24 mouse cellular contexts compared by ENCODE assay signal in genomic region chr14:115631160-115631898, GRCm38 (mm10).
DNase-seq lines count a peak whose midpoint lies in the region; ATAC-seq and TF ChIP-seq lines count a peak whose summit lies in the region.
"Had no signal": no experiment of that assay in that cellular context is flagged by ENCODE, and none has a peak within 500 bp of the region (broad histone marks: within the 10 kb centered on the region; RNA-seq: fewer than 3 reads in every experiment).

No protein-coding gene starts in this region.

- no peaks in the 10 kb centered on the region for H3K36me3 ChIP-seq in hindbrain, embryonic 12.5 days
- H3K36me3 ChIP-seq in hindbrain, embryonic 10.5 days, result no peaks in the 10 kb centered on the region
- no peaks in the 10 kb centered on the region for H3K36me3 ChIP-seq in midbrain, postnatal 0 days (ENCODE audit: insufficient read depth, low read length)
- H3K36me3 ChIP-seq in midbrain, embryonic 16.5 days (ENCODE audit: control insufficient read depth, insufficient read depth, low read length), result no peaks in the 10 kb centered on the region
- H3K36me3 ChIP-seq in neural tube, embryonic 13.5 days, result no peaks in the 10 kb centered on the region
- no peaks in the 10 kb centered on the region for H3K36me3 ChIP-seq in neural tube, embryonic 15.5 days
- no peaks in the 10 kb centered on the region for H3K36me3 ChIP-seq in neural tube, embryonic 14.5 days (ENCODE audit: control insufficient read depth, insufficient read depth, low read length)
- H3K36me3 ChIP-seq: embryonic facial prominence, embryonic 13.5 days; embryonic facial prominence, embryonic 15.5 days; forebrain, embryonic 10.5 days; forebrain, embryonic 12.5 days had no signal

- H3K9ac ChIP-seq in hindbrain, embryonic 12.5 days, result no peak overlapping the region
- H3K9ac ChIP-seq in midbrain, postnatal 0 days (replicated peaks; ENCODE audit: low read length, poor library complexity, severe bottlenecking), result no peak overlapping the region
- H3K9ac ChIP-seq in midbrain, embryonic 16.5 days (ENCODE audit: low read depth, low read length), result no peak overlapping the region
- no peak overlapping the region for H3K9ac ChIP-seq in neural tube, embryonic 13.5 days
- H3K9ac ChIP-seq in neural tube, embryonic 15.5 days (replicated peaks), result no peak overlapping the region
- H3K9ac ChIP-seq in neural tube, embryonic 14.5 days (replicated peaks; ENCODE audit: low read depth, low read length), result no peak overlapping the region
- H3K9ac ChIP-seq: embryonic facial prominence, embryonic 13.5 days; embryonic facial prominence, embryonic 15.5 days; forebrain, embryonic 12.5 days had no signal

- TF ChIP-seq CTCF in midbrain, postnatal 0 days (IDR thresholded peaks at IDR 0.05), result no peak

- no peak overlapping the region for H3K4me3 ChIP-seq in hindbrain, embryonic 12.5 days
- no peak overlapping the region for H3K4me3 ChIP-seq in hindbrain, embryonic 10.5 days
- no peak overlapping the region for H3K4me3 ChIP-seq in midbrain, postnatal 0 days (ENCODE audit: low read depth, low read length)
- no peak overlapping the region for H3K4me3 ChIP-seq in midbrain, embryonic 16.5 days (ENCODE audit: low read depth, low read length)
- no peak overlapping the region for H3K4me3 ChIP-seq in neural tube, embryonic 13.5 days
- no peak overlapping the region for H3K4me3 ChIP-seq in neural tube, embryonic 15.5 days (replicated peaks)
- H3K4me3 ChIP-seq in neural tube, embryonic 14.5 days (ENCODE audit: low read depth, low read length), result no peak overlapping the region
- H3K4me3 ChIP-seq: embryonic facial prominence, embryonic 13.5 days; embryonic facial prominence, embryonic 15.5 days; erythroblast, embryonic 14.5 days; forebrain, embryonic 10.5 days; forebrain, embryonic 12.5 days had no signal

- no peak for DNase-seq in hindbrain, embryonic 10.5 days (ENCODE audit: low spot score)
- DNase-seq in midbrain, postnatal 0 days (ENCODE audit: low spot score), result peak; percentile 19
- DNase-seq in lung, adult 18-20 months, result no peak
- DNase-seq: adrenal gland, adult 2 months; adrenal gland, postnatal 10 days; adrenal gland, postnatal 25 days; cerebellum, adult 11 months; cerebellum, adult 18-20 months; cerebellum, adult 8-10 months; cerebellum, adult 9-11 months; cerebellum, postnatal 14 days; cerebellum, postnatal 36 days; embryo, embryonic 11 days had no signal

- ATAC-seq in hindbrain, embryonic 12.5 days (ENCODE audit: low FRiP score), result 0 out of 2 replicates have a peak, but pooled peaks have one; percentile 54
- ATAC-seq in midbrain, postnatal 0 days (ENCODE audit: low FRiP score), result no peak
- no peak for ATAC-seq in midbrain, embryonic 16.5 days
- peak; percentile 63 for ATAC-seq in neural tube, embryonic 13.5 days (ENCODE audit: low read depth)
- no peak for ATAC-seq in neural tube, embryonic 15.5 days (ENCODE audit: low FRiP score)
- peak; percentile 63; the same call in 1 of the 2 replicates for ATAC-seq in neural tube, embryonic 14.5 days (ENCODE audit: low read depth)
- ATAC-seq: forebrain, embryonic 14.5 days had no signal

- no peaks in the 10 kb centered on the region for H3K27me3 ChIP-seq in hindbrain, embryonic 12.5 days
- H3K27me3 ChIP-seq in hindbrain, embryonic 10.5 days (ENCODE audit: insufficient read depth, poor library complexity, severe bottlenecking), result no peaks in the 10 kb centered on the region
- H3K27me3 ChIP-seq in midbrain, postnatal 0 days (ENCODE audit: insufficient read depth, low read length), result no peaks in the 10 kb centered on the region
- no peaks in the 10 kb centered on the region for H3K27me3 ChIP-seq in midbrain, embryonic 16.5 days (ENCODE audit: control insufficient read depth, insufficient read depth, low read depth, low read length)
- no peaks in the 10 kb centered on the region for H3K27me3 ChIP-seq in neural tube, embryonic 13.5 days
- no peaks in the 10 kb centered on the region for H3K27me3 ChIP-seq in neural tube, embryonic 15.5 days (replicated peaks)
- H3K27me3 ChIP-seq in neural tube, embryonic 14.5 days (ENCODE audit: control insufficient read depth, insufficient read depth, low read length), result no peaks in the 10 kb centered on the region
- H3K27me3 ChIP-seq: embryonic facial prominence, embryonic 13.5 days; embryonic facial prominence, embryonic 15.5 days; forebrain, embryonic 12.5 days had no signal

- no peak overlapping the region for H3K4me2 ChIP-seq in hindbrain, embryonic 12.5 days (replicated peaks)
- H3K4me2 ChIP-seq in midbrain, postnatal 0 days (ENCODE audit: low read depth, low read length, poor library complexity, severe bottlenecking), result no peak overlapping the region
- no peak overlapping the region for H3K4me2 ChIP-seq in midbrain, embryonic 16.5 days (ENCODE audit: low read length)
- H3K4me2 ChIP-seq in neural tube, embryonic 13.5 days, result no peak overlapping the region
- no peak overlapping the region for H3K4me2 ChIP-seq in neural tube, embryonic 15.5 days
- no peak overlapping the region for H3K4me2 ChIP-seq in neural tube, embryonic 14.5 days (ENCODE audit: low read depth, low read length)
- H3K4me2 ChIP-seq: embryonic facial prominence, embryonic 13.5 days; embryonic facial prominence, embryonic 15.5 days; forebrain, embryonic 12.5 days had no signal

- no peaks in the 10 kb centered on the region for H3K9me3 ChIP-seq in hindbrain, embryonic 12.5 days (replicated peaks)
- H3K9me3 ChIP-seq in hindbrain, embryonic 10.5 days, result no peaks in the 10 kb centered on the region
- no peaks in the 10 kb centered on the region for H3K9me3 ChIP-seq in midbrain, postnatal 0 days (ENCODE audit: low read length)
- H3K9me3 ChIP-seq in midbrain, embryonic 16.5 days (replicated peaks; ENCODE audit: control insufficient read depth, low read length, poor library complexity, severe bottlenecking), result no peaks in the 10 kb centered on the region
- H3K9me3 ChIP-seq in neural tube, embryonic 13.5 days, result 0 out of 2 replicates have a peak, but pooled peaks cover 5% of the 10 kb centered on the region
- H3K9me3 ChIP-seq in neural tube, embryonic 15.5 days (replicated peaks), result no peaks in the 10 kb centered on the region
- H3K9me3 ChIP-seq in neural tube, embryonic 14.5 days (ENCODE audit: control insufficient read depth, low read length), result no peaks in the 10 kb centered on the region
- H3K9me3 ChIP-seq: embryonic facial prominence, embryonic 13.5 days; embryonic facial prominence, embryonic 15.5 days; forebrain, embryonic 10.5 days had no signal

- H3K4me1 ChIP-seq in hindbrain, embryonic 12.5 days, result no peaks in the 10 kb centered on the region
- no peaks in the 10 kb centered on the region for H3K4me1 ChIP-seq in hindbrain, embryonic 10.5 days (replicated peaks)
- no peaks in the 10 kb centered on the region for H3K4me1 ChIP-seq in midbrain, postnatal 0 days (ENCODE audit: insufficient read depth, low read length)
- no peaks in the 10 kb centered on the region for H3K4me1 ChIP-seq in midbrain, embryonic 16.5 days (ENCODE audit: control insufficient read depth, insufficient read depth, low read length)
- H3K4me1 ChIP-seq in neural tube, embryonic 13.5 days (replicated peaks), result peaks cover 7% of the 10 kb centered on the region
- 0 out of 2 replicates have a peak, but pooled peaks cover 3% of the 10 kb centered on the region for H3K4me1 ChIP-seq in neural tube, embryonic 15.5 days
- H3K4me1 ChIP-seq in neural tube, embryonic 14.5 days (ENCODE audit: control insufficient read depth, insufficient read depth, low read length), result 0 out of 2 replicates have a peak, but pooled peaks cover 2% of the 10 kb centered on the region
- H3K4me1 ChIP-seq: embryonic facial prominence, embryonic 13.5 days; embryonic facial prominence, embryonic 15.5 days; forebrain, embryonic 10.5 days; forebrain, embryonic 12.5 days had no signal

- H3K27ac ChIP-seq in hindbrain, embryonic 12.5 days, result no peak overlapping the region
- H3K27ac ChIP-seq in hindbrain, embryonic 10.5 days, result no peak overlapping the region
- H3K27ac ChIP-seq in midbrain, postnatal 0 days (ENCODE audit: low read depth, low read length), result no peak overlapping the region
- no peak overlapping the region for H3K27ac ChIP-seq in midbrain, embryonic 16.5 days (ENCODE audit: low read length)
- H3K27ac ChIP-seq in neural tube, embryonic 13.5 days (replicated peaks), result no peak overlapping the region; the same call in 1 of the 2 replicates
- no peak overlapping the region for H3K27ac ChIP-seq in neural tube, embryonic 15.5 days (replicated peaks)
- no peak overlapping the region for H3K27ac ChIP-seq in neural tube, embryonic 14.5 days (ENCODE audit: low read depth, low read length)
- H3K27ac ChIP-seq: embryonic facial prominence, embryonic 13.5 days; embryonic facial prominence, embryonic 15.5 days; forebrain, embryonic 10.5 days; forebrain, embryonic 12.5 days had no signal

- WGBS in hindbrain, embryonic 12.5 days, result 65% methylated on average over 7 of the region's 7 CpGs
- 76% methylated on average over 7 of the region's 7 CpGs for WGBS in hindbrain, embryonic 10.5 days
- WGBS in midbrain, postnatal 0 days, result 77% methylated on average over 7 of the region's 7 CpGs
- WGBS in midbrain, embryonic 16.5 days, result 72% methylated on average over 7 of the region's 7 CpGs
- 47% methylated on average over 7 of the region's 7 CpGs for WGBS in neural tube, embryonic 13.5 days
- 27% methylated on average over 7 of the region's 7 CpGs for WGBS in neural tube, embryonic 15.5 days
- WGBS in neural tube, embryonic 14.5 days, result 48% methylated on average over 7 of the region's 7 CpGs

Comparison
In these comparisons a context has a peak if more than half of its experiments do, and no peak if none do; other contexts are left out.
1. ATAC-seq: peak in hindbrain, embryonic 12.5 days (single experiment), neural tube, embryonic 13.5 days (single experiment) and neural tube, embryonic 14.5 days (single experiment); none in midbrain, postnatal 0 days (single experiment), midbrain, embryonic 16.5 days (single experiment) and neural tube, embryonic 15.5 days (single experiment).